Mouse (Mus musculus) ES-E14 (cell line): Measurements from ENCODE around the gene Chrna4. TPM values are rescaled to one million over a fixed set of nuclear protein-coding genes. Genes with fewer than 3 reads are reported as not detected.

Experiments used
- DNase-seq: peaks from one replicate; pipeline ENCODE4 v3.0.0-alpha.2; 2013; ENCODE audit warnings: low read depth, low spot score
- H3K27ac ChIP-seq: 2 replicates; pipeline ENCODE4 v1.5.1; 2012; ENCODE audit warnings: low read depth, mild to moderate bottlenecking, low read length, moderate library complexity, mixed read lengths; ENCODE audit not compliant: poor library complexity, insufficient read depth, severe bottlenecking
- H3K36me3 ChIP-seq: 2 replicates; pipeline ENCODE4 v1.6.1; 2012; ENCODE audit warnings: mild to moderate bottlenecking, low read length, moderate library complexity, mixed read lengths; ENCODE audit not compliant: control insufficient read depth, poor library complexity, insufficient read depth, severe bottlenecking
- H3K4me1 ChIP-seq, 2 experiments: fragments of 150-350 bp in 1 of 2; sonication (generic) in 1 of 2; 2 replicates each; pipeline ENCODE4 v1.6.1; 2012; ENCODE audit warnings: low read length in 2 of 2, mild to moderate bottlenecking in 1 of 2, mixed read lengths in 1 of 2; ENCODE audit not compliant: control insufficient read depth in 2 of 2, insufficient read depth in 2 of 2, poor library complexity in 1 of 2
- H3K4me3 ChIP-seq, 2 experiments: fragments of 150-350 bp in 1 of 2; sonication (generic) in 1 of 2; 2 replicates each; pipeline ENCODE4 v1.5.1; 2012; ENCODE audit warnings: low read length in 2 of 2, low read depth in 1 of 2, mild to moderate bottlenecking in 1 of 2, mixed read lengths in 1 of 2; ENCODE audit not compliant: insufficient read depth in 1 of 2, poor library complexity in 1 of 2, severe bottlenecking in 1 of 2
- H3K9ac ChIP-seq: 2 replicates; pipeline ENCODE4 v1.6.1; 2012; ENCODE audit warnings: low read depth, mild to moderate bottlenecking, low read length, mixed read lengths; ENCODE audit not compliant: poor library complexity, insufficient read depth, severe bottlenecking
- H3K9me3 ChIP-seq: fragments of 150-350 bp; sonication (generic); 2 replicates; pipeline ENCODE4 v1.6.1; 2012; ENCODE audit warnings: low read depth, mild to moderate bottlenecking, low read length; ENCODE audit not compliant: control insufficient read depth, insufficient read depth
- CHD2 ChIP-seq: IDR thresholded peaks from 2 replicates; pipeline ENCODE4 v1.6.1; 2014; ENCODE audit warnings: mild to moderate bottlenecking, low read depth, low read length, inconsistent platforms
- HCFC1 ChIP-seq: IDR thresholded peaks from 2 replicates; pipeline ENCODE4 v1.6.1; 2012; ENCODE audit warnings: low read length, inconsistent platforms, borderline replicate concordance; ENCODE audit not compliant: insufficient read depth
- MAFK ChIP-seq: IDR thresholded peaks from 2 replicates; pipeline ENCODE4 v1.6.1; 2014; ENCODE audit warnings: mild to moderate bottlenecking, low read depth, low read length, inconsistent platforms; ENCODE audit not compliant: insufficient read depth
- ZC3H11A ChIP-seq: IDR thresholded peaks from 2 replicates; pipeline ENCODE4 v1.6.1; 2012; ENCODE audit warnings: low read depth, mild to moderate bottlenecking, inconsistent platforms, low read length, borderline replicate concordance
- ZNF384 ChIP-seq: IDR thresholded peaks from 2 replicates; pipeline ENCODE4 v1.6.1; 2012; ENCODE audit warnings: low read depth, low read length, inconsistent platforms
- in situ Hi-C, 2 experiments: fragments of 600-800 bp; cut with MboI; formaldehyde crosslinking; loops; one replicate each; pipeline ENCODE4 v1.15.1; 2025; ENCODE audit warnings: low sequenced_read_pairs in 2 of 2, inconsistent platforms in 1 of 2; ENCODE audit not compliant: unreplicated experiment in 2 of 2
- total RNA-seq: library from RNA; depleted of rRNA; stranded (reverse); fragments of 300-350 nt; gene quantifications from 2 replicates; pipeline ENCODE4 v1.2.3, GENCODE M21; 2012

Gene Chrna4
- total RNA-seq, 1 experiment = 0.71 TPM

DNA sequence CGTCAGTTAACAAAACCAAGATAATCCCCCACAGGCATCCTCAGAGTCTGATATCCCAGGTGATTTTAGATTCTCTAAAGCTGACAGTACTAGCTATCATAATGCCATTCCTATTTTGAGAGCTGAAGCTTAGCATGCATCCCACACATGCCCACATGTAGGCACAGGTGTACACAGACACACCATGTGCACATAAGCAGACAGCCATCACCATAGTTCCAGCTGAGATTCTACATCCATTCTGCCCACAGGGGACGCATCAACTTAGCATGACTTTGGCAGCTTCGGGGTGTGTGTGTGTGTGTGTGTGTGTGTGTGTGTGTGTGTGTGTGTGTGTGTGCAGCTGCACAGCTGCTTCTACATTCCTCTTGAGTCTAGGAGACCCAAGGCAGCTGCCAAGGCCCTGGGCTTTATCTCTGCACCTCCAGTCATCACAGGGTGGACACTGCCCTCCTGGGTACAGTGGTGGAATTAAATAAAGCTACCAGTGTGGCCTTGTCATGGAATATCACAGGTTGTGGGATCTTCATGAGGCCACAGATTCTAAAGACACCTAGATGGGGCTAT, 54.9 kb downstream of the Chrna4 start:
- TF ChIP-seq CHD2 = no peak
- no peak for TF ChIP-seq HCFC1
- no peak for TF ChIP-seq MAFK
- no peak for TF ChIP-seq ZNF384
- no peak for TF ChIP-seq ZC3H11A
- in situ Hi-C loops = no loop called here

DNA sequence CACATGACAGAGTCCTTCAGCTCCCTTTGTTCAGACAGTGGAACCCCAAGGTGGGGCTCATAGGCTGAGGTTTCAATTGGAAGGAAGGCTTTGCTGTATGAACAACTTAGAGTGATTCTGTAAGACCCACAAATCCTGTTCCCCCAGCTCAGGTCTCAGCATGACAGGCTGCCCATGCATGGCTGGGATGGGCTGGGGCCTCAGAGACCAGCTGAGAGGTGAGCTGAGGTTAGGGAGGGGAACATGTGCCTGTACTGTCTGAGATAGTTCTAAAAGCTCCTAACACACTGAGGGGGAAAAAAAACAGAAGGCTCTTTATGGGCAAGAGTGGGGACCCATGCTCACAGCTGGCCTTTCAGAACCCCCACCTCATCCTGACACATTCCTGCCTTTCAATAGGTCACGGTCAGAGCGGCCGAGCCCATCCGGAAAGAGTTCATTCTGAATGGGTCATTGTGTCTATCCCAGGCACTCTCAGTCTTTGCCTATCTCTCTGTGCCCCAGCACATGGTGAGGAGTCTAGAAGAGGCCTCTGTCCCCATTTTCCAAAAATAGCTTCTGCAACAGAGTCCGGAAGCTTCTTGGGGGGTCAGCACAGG, 55.8 kb downstream of the Chrna4 start:
- H3K27ac ChIP-seq = no peak overlapping the region
- no peak for DNase-seq
- no peak for TF ChIP-seq MAFK
- no peak for TF ChIP-seq CHD2
- no peaks in the 10 kb centered on the region for H3K36me3 ChIP-seq
- H3K4me3 ChIP-seq = no peak overlapping the region
- in situ Hi-C loops = no loop called here
- no peak overlapping the region for H3K9ac ChIP-seq
- H3K9me3 ChIP-seq = no peaks in the 10 kb centered on the region
- H3K4me1 ChIP-seq = peaks cover 0 to 4% of the 10 kb centered on the region in 2 experiments; a peak in 2 of 4 replicates

More for the DNA sequence above, 54.9 kb downstream of the Chrna4 start:
- Histone ChIP-seq H3K27ac (no peak overlapping the region), H3K36me3 (no peaks in the 10 kb centered on the region), H3K9me3 (no peaks in the 10 kb centered on the region), H3K4me3 (no peak overlapping the region), H3K9ac (no peak overlapping the region), H3K4me1 (peaks cover 0 to 4% of the 10 kb centered on the region in 2 experiments; a peak in 2 of 4 replicates)
- no peak for DNase-seq

DNA sequence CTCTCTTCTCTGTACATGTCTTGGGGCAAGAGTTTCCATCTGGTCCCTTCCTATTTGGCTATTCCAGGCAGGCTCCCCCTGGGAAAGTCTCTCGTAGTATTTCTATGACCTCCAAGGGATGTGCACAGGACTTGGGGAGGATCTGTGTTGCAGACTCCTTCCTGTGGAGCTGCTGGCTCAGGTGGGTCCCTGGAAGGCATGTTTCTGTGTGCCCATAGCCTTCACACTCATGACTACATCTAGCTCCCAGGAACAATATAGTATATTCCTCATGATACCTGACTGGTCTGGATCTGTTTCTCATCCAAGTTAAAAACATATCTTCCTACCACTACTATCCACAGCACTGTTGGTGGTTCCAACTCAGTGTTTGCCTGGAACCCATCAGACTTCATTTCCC, 56.3 kb downstream of the Chrna4 start:
- peaks cover 0 to 4% of the 10 kb centered on the region in 2 experiments; a peak in 2 of 4 replicates for H3K4me1 ChIP-seq
- H3K9me3 ChIP-seq = no peaks in the 10 kb centered on the region
- DNase-seq = no peak
- H3K4me3 ChIP-seq = no peak overlapping the region
- in situ Hi-C loops = no loop called here
- H3K9ac ChIP-seq = no peak overlapping the region
- H3K27ac ChIP-seq = no peak overlapping the region
- no peak for TF ChIP-seq CHD2
- no peak for TF ChIP-seq ZC3H11A
- no peak for TF ChIP-seq MAFK
- no peak for TF ChIP-seq ZNF384
- no peak for TF ChIP-seq HCFC1
- peaks cover 5% of the 10 kb centered on the region; the same call in 1 of the 2 replicates for H3K36me3 ChIP-seq

DNA sequence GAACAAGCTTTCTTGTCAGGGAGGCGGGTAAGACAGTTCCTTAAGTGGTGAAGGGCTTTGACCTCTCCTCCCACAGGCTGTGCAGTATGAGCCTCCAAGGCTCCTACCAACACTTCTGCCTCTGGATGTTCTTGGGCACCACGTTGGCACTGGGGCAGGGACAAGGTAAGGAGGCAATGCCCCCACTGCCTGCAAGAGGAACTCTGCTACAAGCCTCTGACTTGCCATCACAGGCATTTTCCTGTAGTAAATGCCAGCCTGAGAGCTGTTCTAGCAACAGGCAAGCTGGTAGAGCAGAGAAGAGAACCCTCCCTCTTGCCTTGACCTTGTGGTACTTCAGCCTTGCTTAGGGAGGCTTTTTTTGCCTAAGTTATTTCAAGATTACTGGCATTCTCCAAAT, 56.9 kb downstream of the Chrna4 start, which contains the start of gene Col20a1:
Gene Col20a1, plus strand, starts transcription at position 87 of the 400 bp plus-strand sequence.
- Histone ChIP-seq H3K27ac (no peak within 1 kb of the TSS), H3K4me3 (no peak within 1 kb of the TSS), H3K36me3 (peaks cover 10% of the 10 kb centered on the region), H3K4me1 (peaks cover 0 to 4% of the 10 kb centered on the region in 2 experiments; a peak in 2 of 4 replicates), H3K9me3 (no peaks in the 10 kb centered on the region), H3K9ac (no peak within 1 kb of the TSS)
- TF ChIP-seq CHD2 (no peak), MAFK (no peak), ZC3H11A (no peak), ZNF384 (no peak), HCFC1 (no peak)
- DNase-seq = no peak
- in situ Hi-C loops = no loop called here
